Mouse (Mus musculus) retina, postnatal 1 day (tissue): ENCODE results near the gene Ebpl.
A peak's percentile ranks its signal among the peaks of the same experiment; 100 is the strongest.

Source experiments
- DNase-seq: peaks from one replicate; pipeline ENCODE4 v3.0.0-alpha.2; 2012

Gene Ebpl

DNA sequence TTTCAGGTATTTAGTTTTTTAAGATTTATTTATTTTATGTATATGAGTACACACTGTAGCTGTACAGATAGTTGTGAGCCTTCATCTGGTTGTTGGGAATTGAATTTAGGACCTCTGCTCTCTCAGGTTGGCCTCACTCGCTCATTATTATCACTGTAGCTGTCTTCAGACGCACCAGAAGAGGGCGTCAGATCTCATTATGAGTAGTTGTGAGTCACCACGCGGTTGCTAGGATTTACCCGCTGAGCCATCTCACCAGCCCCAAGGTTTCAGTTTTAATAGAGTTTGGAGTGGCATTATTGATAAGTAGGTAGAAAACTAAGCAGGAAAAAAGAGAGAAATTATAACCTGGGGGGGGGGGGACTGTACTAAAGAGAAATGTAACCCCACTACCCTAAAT is 33.2 kb downstream of the Ebpl start:
- peak; percentile 23 for DNase-seq

DNA sequence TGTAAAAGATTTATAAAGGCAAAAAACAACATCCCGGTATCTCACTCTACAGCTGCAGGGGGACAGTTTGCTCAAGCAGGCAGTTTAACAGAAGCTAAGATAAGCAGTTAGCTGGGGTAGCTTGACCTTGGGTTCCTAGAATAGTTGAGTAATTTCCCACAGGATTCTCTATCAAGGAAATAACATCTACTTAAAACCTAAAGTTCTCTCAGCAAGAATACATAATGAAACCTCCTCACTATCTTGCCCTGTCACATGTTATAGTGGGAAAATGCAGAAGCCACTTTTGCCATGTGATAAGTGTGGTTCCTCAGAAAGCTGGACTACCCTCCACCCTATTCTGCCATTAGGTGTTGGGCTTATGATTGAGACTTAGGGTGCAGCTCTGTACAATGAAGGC is 37.5 kb downstream of the Ebpl start:
- DNase-seq: no peak

DNA sequence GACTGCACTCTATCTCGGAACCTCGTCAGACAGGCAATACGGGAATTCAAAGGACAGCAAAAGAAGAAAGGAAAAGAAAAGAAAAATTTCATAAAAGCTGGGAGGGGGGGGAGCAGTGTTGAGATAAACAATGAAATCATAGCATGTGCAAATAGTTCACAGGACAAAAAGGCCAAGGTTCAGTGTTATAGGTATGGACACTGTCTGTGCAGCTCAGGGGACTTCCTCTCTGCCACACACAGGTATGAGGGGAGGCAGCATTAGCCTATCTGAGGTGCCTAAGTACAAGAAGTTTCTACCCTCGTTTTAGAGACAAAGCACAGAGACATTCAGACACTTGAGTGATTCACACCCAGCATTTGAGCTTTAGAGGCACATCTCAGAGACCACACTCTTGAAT is 39.0 kb downstream of the Ebpl start:
- no peak for DNase-seq

DNA sequence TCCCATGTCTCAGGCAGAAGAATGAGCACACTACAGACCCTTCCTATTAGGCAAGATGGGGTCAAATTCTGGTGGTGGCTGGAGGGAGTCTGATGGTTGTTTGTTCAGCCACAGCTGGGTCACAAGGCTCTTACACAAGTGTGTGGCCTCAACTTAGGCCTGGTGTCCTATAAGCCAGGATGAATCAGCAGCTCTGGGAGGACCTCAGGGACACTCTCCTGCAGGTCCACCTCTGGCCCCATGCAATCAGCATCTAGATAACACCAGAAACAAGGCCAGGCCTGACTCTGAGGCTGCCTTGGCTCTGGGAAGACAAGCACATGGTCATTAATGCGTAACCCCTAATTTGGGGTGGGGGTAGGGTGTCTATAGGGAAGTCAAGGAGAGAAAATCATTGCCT is 39.5 kb downstream of the Ebpl start:
- DNase-seq: no peak

DNA sequence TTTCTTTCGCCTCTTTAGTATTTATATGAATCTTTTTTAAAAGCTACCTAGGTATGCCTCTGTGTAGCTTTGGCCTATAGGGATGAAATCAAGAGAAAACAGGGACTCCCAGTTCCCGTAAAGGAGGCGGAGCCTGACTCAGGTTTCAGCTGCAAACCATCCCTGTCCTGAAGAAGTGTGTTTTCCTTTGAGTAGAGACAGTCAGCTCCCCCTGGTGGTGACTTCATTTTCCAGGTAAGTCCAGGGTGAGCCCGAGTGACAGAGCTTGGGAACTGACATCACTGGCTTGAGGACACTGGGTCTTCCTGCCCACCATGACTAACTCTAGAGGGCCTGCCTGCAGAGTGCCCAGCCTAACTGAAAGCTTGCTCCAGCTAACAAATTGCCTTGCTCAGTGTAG is 43.4 kb downstream of the Ebpl start:
- DNase-seq: peak; percentile 76

DNA sequence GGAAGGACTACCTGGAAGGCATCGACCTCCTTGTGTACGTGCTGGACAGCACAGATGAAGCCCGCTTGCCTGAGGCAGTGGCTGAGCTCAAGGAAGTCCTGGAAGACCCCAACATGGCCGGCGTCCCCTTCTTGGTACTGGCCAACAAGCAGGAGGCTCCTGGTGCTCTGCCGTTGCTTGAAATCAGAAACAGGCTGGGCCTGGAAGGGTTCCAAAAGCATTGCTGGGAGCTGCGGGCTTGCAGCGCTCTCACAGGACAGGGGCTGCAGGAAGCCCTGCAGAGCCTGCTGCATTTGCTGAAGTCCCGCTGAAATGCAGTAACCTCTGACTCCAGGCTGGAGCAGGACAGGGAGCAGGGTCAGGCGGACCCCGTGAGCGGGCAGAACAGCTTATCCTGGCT is 49.3 kb downstream of the Ebpl start:
- no peak for DNase-seq

DNA sequence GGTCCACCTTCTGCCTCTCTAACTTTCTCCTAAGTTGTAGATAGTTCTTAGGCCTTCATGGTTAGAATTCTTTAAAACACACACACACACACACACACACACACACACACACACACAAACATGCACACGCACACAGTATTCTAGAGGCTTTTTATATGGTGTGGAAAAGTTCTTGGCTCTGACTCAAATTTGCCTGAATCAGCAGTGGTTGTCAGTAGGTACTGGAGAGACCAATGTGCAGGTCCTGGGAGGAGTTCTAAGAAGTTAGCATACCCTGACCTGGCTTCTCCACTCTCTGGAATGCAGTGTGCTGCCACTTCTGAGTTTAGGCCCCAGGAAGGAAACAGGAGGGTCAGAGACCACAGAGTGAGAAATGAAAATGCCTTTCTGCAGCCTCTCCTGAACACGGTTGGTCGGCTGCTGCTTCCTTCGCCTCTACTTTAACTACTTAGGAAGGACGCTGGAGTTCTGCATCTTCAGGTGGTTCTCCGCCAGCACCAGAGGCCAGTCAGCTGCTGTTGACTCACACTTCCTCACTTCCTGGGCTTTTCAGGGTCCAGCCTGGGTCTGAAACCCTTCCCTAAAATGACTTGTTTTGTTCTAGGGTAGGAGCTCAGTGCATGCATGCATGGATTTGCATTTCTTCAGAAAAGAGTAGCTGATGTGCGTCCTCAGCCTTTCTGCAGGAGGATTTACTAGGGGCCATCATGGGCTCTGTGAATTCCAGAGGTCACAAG is 50.0 kb downstream of the Ebpl start:
- DNase-seq: no peak

DNA sequence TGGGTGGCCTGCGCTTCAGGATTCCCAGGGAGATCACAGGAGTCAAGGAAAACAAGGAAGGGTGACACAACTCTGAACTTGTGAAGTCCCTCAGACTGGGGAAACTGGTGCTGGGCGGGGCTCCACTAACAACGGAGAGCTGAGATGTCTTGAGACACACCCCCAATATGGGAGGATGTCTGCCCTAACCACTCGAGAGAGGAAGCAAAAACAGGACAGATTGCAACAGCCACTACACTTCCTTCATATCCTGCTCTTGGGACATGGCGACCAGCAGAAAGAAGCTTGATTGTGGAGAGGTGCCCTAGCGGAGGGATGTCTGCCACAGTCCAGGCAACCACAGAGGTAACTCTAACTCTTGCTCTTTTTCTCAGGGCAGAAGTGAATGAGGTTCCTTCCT is 50.6 kb downstream of the Ebpl start, which contains the start of gene Arl11:
Gene Arl11, plus strand, starts transcription at position 161 of the 400 bp plus-strand sequence.
- no peak for DNase-seq

DNA sequence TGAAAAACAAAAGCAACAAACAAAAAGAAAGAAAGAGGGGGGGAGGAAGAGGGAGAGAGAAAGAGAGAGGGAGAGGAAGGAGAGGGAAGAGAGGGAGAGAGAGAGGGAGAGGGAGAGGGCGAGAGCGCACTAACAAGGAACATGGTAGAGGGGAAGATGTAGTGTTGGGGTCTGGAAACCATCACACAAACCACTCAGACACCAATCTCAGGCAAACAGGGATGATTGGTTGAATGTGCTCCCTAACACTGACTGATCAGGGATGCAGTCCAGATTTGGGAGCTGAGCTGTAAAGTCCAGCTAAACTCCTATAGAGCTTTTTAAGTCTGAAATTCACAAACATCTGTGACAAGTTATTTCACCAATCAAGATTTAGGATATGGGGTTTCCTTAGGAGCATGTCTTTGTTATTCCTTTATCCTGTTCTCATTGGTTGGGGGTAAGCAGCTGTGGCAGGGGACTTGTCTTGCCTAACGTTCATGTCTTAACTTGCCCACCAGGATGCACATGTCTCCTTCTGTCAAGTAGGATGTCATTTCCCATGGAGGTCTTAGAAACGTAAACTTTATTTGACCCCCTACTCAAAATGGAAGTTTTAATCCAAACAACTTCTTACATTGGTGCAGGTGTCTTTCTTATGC is 56.1 kb downstream of the Ebpl start:
- no peak for DNase-seq

DNA sequence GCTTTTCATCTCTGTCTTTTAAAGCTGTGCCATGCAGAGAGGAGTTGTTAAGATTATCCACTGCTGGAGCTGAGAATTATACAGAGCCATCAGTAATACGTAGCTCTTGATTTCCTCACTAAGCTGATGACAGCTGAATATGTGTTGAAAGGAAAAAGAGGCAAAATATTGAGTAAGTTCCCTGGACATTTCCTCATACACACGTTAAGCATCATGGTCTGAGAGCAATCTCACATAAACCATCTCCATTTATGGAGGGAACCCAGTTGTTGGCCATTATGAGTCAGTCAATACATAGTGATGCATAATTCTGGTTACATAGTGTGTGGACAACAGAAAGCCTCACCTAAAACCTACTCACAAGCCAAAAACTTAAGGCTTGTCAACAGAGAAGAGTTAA is 57.8 kb downstream of the Ebpl start:
- no peak for DNase-seq

DNA sequence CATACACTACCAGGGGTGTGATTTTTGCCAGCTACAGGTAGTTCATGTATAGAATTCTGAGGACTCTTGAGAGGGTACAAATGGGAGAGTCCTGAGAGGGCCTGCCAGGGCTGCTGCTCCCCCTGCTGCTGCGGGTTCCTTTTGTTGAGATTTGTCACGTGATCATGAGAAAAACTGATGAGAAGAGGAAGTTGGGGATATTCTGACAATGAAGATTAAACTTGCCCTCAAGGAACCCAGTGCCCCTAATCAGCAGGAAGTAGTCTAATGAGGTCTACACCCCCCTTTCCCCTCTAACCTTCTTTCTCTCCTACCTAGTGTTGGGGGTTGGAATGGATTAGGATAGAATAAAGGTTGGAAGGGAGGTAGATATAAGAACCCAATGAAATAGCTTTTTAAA is 58.9 kb downstream of the Ebpl start:
- DNase-seq: no peak

DNA sequence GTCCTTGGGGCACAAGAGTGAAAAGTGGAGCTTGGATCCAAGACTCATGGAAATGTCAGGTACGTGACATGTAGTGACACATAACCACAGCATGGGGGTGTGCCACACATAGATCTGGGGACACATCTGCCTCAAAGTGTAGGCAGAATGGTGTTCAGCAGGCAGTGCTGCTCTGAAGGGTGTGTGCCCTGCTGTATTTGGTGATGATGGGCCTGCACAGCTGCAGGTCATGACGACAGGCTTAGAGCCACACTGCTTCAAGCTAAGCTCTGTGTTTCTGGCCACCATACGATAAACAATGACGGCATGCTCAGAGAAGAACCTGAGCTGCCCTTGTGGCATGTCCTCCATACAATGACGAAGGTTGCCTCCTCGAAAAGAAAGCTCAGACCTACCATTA is 60.4 kb downstream of the Ebpl start:
- no peak for DNase-seq

DNA sequence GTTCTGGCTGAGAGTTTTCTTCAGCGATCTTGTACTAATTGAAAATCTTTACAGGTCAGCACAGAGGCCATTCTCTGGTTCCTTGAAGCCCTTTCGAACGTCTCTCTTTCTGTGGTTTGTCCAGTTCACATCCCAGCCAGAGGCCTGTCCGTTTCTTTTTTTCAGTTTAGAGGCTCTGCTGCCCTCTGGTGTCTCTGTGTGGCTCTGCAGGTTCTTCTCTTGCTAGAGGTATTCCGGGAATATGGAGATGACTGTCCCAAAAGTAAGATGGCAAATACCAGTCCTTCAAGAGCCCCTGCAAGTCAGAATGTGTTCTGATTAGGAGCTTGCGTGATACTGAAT is 65.5 kb downstream of the Ebpl start:
- DNase-seq: peak; percentile 76

DNA sequence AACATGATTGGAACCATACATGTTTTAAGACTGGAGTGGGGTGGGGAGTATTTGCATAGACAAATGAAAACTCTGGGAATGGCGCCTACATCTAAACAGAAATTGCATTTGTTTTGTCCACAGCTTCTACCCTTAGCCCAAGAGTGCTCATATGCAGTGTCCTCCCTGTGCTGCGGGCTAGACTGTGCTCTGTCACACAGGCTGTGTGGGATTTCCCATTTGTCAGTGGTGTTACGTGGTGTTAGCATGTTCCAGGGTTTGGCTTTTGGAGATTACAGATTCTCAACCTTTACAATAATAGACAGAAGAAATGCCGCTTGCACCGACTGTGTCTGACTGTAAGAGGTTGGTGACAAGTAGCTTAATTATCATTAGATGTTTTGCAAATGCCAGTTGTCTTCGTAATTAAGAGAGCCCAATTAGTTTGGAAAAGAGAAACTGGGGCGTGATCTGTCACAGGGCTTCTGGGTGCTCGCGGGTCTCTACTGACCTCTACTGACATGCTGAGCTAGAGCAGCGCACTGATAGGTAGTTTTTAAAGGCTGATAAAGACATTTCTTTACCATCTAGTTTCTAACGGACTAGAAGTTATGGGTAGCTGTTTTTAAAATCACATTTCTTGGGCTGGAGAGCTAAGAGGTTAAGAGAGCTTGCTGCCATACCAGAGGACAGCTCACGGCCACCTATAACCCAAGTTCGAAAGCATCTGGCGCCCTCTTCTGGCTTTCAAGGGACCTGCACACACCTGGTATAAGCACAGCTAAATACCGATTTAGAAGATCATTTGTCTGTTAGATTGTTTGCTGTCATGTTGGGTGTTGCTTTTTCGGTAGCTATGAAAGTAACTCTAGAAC is 66.1 kb downstream of the Ebpl start:
- DNase-seq: peak; percentile 84

DNA sequence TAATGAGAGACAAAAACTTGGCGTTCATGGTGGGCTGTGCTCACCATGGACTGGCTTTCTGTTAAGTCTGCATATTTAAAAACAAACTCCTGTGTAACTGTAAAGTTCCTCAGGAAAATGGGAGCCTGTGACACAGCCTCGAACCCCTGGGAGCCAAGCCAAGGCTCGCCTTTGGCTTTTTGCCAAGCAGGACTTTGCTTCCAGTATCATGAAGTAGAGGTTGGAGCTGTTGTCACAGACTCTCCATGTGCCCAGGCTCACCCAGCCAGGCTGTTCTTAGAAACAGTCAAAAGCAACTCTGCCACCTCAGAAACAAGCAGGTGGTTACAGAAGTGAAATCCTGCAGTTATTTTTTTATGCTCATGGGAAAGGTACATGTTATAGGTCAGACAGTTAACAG is 69.6 kb downstream of the Ebpl start:
- no peak for DNase-seq

DNA sequence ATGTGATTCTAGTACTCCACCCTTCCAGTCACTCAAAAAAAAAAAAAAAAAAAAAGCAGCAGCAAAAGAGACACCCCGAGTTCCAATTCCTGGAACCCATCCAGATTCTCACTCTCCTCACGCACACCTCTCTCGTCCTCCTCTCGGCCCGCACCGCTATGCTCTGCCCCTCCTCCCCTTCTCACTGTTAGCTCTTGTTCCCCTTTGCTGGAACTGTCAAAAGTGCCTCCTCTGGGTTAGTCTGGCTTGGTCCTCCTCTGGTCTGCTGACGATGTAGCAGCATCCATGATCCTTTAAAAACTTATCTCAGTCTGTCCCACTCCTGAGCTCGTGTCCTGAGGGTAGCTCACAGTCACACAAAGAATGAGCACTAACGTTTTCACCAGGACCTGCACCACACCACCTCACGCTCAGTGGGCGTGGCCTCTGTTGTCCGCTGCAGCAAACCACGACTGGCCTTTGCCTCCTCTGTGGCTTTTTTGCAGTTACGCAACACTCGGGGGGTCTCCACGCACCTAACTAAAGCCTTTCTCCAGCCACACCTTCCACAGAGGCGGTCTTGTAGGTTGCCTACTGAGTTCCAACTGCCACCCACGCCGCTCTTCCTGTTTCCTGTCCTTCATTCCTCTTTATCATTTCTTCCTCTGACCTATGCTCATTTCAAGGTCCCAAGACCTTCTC is 71.5 kb downstream of the Ebpl start:
- DNase-seq: no peak
